Mouse (Mus musculus) lung, adult 2 months (tissue): ENCODE results near the gene Mfsd13b.
A peak's percentile ranks its signal among the peaks of the same experiment; 100 is the strongest.

Source experiments
- CTCF ChIP-seq: fragments of 200-500 bp; IDR thresholded peaks from 2 replicates; pipeline ENCODE4 v1.5.1; 2011; ENCODE audit warnings: mild to moderate bottlenecking, low read length, control low read depth; ENCODE audit not compliant: insufficient read depth
- POLR2A ChIP-seq: fragments of 200-500 bp; IDR thresholded peaks from 2 replicates; pipeline ENCODE4 v1.6.1; 2011; ENCODE audit warnings: low read depth, mild to moderate bottlenecking, control low read depth, low read length, borderline replicate concordance; ENCODE audit errors: extremely low read depth

DNA sequence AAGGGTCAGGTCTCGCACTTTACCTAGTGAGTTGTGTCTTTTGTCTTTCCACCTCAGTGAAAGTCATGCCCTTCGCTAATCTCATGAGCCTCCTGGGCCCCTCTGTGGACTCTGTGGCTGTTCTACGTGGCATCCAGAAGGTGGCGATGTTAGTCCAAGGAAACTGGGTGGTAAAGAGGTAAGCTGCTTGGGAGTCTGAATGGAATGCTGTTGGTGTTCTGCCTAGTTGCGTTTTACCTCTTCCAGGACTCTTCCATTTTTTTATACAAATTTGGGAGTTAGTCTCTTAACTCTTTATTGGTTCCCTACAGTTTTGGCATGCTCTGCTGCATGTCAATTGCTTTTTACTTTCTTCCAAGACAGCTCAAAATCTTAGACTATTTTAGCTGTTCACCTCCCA lies 47.6 kb upstream of the Mfsd13b start:
- TF ChIP-seq POLR2A = no peak
- peak; percentile 81 for TF ChIP-seq CTCF
